Mouse (Mus musculus) lung, adult 18-20 months (tissue): ENCODE measurements around the gene Ddc.

Experiments
- DNase-seq, 2 experiments: peaks; one replicate each; pipeline ENCODE4 v3.0.0; 2022; ENCODE audit warnings: mixed read lengths in 2 of 2

Gene Ddc

DNA sequence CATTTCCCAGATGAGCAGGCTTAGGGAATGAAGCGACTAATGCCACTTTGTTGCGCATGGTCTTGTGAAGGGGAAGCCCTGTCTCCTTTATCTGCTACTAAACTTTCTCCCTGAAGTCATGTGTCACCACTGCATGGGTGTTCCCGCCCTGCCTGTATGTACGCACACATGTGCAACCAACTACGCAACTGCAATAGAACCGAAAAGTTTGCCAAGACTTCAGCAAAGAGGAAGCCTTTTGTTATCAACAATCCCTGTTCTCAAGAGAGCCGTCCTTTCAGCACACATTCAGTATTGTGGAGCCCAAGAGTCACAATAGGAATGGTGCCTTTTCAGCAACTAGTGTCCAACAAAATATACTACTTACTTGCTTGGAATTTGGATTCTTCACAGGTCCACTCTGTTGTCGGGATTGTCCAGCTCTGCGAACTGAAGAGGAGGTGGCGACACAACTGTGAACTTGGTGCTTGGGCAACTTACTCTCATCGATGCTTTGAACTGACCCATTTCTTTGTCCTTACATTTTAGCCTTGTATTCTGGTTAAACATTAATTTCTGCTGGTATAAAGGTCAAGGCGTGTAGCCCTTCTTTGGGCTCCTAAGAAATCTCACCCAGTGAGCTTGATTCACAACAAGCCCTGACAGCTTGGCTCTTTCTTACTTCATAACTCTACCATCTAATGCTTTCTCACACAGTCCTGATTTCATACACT lies at the start of gene Ddc:
TSS of gene Ddc (minus strand) at position 500 of the 713 bp plus-strand sequence.
- no peak for DNase-seq

DNA sequence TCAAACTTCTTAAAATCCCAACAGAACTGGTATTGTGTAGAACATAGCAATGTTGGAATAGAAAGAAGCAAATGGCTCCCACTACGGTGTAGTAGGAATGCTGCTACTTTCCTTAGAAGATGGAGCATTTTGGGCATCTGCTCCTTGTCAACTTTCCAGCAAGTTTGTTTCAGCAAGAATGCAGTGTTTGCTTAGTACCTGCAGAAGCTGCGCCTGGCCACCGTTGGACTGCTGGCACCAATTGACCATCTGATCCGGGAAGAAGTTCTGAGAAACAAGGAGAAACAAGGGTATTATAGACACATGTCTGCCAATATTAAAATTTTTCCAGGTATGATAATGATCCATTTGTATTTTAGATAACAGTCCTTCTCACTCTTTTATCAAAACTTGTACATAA lies 47.8 kb upstream of the Ddc start:
- DNase-seq = no peak

DNA sequence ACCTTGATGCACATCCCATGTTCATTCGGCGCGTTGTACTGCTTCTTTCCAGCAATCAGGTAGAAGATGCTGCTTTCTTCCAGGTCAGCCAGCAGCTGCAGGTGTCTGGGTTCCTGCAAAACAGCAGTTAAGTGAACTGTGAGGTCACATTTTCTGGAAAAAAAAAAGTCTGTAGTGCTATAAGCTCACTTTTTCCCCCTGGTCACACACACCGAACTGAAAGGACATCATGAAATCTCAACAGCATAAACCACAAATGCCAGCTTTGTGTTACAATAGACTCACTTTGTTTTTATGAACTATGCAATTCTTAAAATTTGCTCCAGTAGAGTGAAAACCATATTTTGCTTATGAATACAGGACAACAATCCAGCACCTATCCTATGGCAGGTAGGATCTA lies 46.9 kb upstream of the Ddc start:
- no peak for DNase-seq

GRCm38 (mm10) chr11:11944082-11944349 lies 46.1 kb upstream of the Ddc start:
- no peak for DNase-seq

GRCm38 (mm10) chr11:11943240-11944081 lies 45.5 kb upstream of the Ddc start:
- no peak for DNase-seq

- DNase-seq = no peak
Observed at GRCm38 (mm10) chr11:11942320-11943217, 44.6 kb upstream of the Ddc start.

- DNase-seq = no peak
Observed at GRCm38 (mm10) chr11:11940833-11941681, 43.1 kb upstream of the Ddc start.

GRCm38 (mm10) chr11:11939611-11940010 lies 41.7 kb upstream of the Ddc start:
- DNase-seq = no peak

- no peak for DNase-seq
Observed at GRCm38 (mm10) chr11:11938591-11938990, 40.6 kb upstream of the Ddc start.

- no peak for DNase-seq
Observed at GRCm38 (mm10) chr11:11937340-11938030, 39.5 kb upstream of the Ddc start.

- DNase-seq = no peak
Observed at GRCm38 (mm10) chr11:11934808-11935207, 36.9 kb upstream of the Ddc start.

GRCm38 (mm10) chr11:11932102-11932789 lies 34.3 kb upstream of the Ddc start:
- DNase-seq = peak in 1 of 2 experiments; percentile 12

DNA sequence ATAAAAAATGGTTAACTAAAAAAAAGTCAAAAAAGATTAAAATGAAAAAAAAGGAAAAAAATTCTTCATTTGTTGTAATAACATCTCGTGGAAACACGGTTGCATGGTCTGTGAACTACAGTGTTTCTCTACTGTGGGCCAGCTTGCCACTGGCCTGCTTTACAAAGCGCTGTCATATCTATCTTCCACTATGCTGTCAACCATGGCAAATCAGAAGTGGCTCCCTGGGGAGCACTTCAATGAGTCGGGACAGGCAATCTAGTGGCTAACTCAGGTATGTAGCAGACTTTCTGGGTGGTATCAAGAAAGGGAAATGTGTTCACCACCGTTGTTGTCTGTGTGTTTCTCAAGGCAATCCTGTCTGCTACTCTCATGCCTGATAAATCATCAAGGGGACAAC lies 33.7 kb upstream of the Ddc start:
- DNase-seq = no peak

DNA sequence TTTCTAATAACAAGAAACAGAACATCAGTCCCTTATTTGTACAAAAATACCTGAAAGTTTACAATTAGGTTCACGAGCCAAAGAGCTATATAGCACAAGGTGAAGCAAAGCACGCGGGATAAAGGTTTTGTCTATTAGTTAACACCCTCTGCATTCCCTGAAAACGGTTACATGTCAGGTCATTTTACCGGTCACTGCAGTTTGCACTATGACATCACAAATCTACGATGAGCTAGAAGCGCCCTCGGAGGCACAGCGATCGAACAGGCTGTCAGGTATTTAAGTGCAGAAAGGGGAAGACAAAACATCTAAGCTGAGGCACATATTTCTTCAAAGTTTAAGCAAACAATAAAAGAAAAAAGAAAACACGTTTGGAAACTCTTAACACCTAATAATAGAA lies 32.6 kb upstream of the Ddc start:
- DNase-seq = no peak

DNA sequence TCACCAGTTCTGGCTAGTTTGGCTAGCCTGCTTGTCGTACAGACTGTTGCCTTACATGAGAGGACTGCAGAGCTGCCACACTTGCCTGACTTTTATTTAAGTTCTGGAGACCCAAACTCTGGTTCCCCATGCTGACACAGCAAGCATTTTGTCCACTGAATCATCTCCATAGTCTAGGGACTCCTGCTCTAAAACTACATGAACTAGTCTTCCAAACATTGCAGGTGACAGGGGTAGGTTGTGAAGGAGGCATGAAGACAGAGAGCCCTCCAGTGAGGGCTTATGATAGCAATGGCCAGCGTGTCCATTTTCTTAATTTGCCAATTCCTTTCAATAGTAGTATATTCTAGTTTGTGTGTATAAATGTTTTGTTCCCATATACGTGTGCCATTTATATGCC lies 31.1 kb upstream of the Ddc start:
- no peak for DNase-seq

DNA sequence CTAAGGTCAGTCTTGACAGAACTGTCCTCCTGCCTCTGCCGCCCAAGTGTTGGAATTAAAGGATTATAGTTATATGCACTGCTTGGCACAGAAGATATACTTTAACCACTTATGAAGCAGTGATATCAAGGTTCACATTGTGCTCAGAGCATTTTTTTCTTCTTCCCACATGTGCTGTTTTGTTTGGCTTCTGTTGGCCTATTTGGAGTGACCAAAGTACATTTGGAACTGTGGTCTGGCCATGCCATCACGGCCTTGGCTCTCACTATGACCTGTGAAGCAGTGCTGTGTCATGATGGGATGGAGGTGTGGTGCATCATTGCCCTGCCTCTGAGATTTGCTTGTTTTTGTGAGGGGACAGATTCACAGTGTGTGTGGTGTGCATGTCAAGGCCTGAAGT lies 30.6 kb upstream of the Ddc start:
- DNase-seq = no peak

DNA sequence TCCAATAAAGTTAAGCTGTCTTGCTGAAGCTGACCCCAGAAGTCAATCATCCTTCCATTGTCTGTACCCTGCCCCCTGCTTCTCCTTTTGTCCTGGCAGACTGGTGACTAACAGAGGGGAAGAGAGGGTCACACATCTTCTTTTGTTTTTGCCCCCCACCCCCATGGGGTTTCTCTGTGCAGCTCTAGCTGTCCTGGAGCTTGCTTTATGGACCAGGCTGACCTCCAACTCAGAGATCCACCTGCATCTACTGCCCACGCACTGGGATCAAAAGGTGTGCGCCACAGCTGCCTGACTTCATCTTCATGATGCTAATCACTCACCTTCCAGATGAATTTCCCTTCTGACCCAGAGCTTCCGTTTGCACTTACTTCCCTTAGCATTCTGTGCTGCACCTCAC lies 26.0 kb upstream of the Ddc start:
- DNase-seq = no peak

- no peak for DNase-seq
Observed at GRCm38 (mm10) chr11:11923345-11923744, 25.4 kb upstream of the Ddc start.

DNA sequence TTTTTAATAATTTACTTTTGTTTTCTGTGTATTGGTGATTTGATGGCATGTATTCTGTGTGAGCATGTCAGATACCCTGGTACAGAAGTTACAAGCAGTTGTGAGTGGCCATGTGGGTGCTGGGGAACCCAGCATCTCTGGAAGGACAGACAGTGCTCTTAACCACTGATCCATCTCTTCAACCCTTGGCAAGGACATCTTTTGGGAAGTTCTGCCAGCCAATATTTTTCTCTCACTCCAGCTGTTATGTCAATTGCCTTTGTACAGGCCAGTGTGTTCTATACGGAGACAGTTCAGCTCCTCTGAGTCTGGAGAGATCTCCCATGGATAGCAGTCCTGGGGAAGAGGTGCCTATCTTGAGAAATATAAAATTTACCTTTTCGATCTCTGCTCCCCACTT lies 24.2 kb upstream of the Ddc start:
- no peak for DNase-seq

- DNase-seq = peak in 1 of 2 experiments; percentile 38
Observed at GRCm38 (mm10) chr11:11907703-11908413, 9.9 kb upstream of the Ddc start.

DNA sequence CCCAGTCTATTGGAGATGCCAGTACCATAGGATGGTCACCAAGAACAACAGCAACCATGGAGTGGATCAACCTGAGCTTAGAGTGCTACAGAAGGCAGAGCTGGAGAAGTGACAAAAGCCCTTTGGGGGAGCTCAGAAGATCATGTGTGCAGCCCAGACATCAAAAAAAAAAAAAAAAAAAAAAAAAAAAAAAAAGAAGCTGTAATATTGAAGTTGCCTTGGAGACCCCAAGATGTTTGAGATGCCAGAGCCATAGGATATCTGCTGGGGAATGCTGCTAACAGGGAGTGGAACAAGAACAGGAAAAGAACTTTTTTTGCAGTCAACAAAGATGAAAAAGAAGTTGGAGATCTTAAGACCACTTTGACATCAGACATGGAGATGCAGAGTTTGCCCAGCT lies 7.6 kb upstream of the Ddc start:
- DNase-seq = no peak
